Mouse (Mus musculus) embryonic facial prominence, embryonic 15.5 days (tissue): ENCODE data around the gene Bmp6. TPM values are rescaled to one million over a fixed set of nuclear protein-coding genes. Genes with fewer than 3 reads are reported as not detected.

Source experiments
- ATAC-seq: fragments of 200-750 bp; cut with Nextera tagmentation; 2 replicates; pipeline ENCODE4 v1.8.0; 2017; ENCODE audit warnings: low read depth, moderate TSS enrichment; ENCODE audit not compliant: insufficient number of reproducible peaks, low FRiP score, low TSS enrichment
- H3K27ac ChIP-seq: fragments of 300-500 bp; sonication (generic); replicated peaks from 2 replicates; pipeline ENCODE4 v1.5.1; 2015; ENCODE audit warnings: mild to moderate bottlenecking, inconsistent platforms
- H3K27me3 ChIP-seq: fragments of 300-500 bp; sonication (generic); 2 replicates; pipeline ENCODE4 v1.6.1; 2015; ENCODE audit warnings: inconsistent platforms
- H3K36me3 ChIP-seq: fragments of 300-500 bp; sonication (generic); 2 replicates; pipeline ENCODE4 v1.6.1; 2015; ENCODE audit warnings: mild to moderate bottlenecking, inconsistent platforms
- H3K4me1 ChIP-seq: fragments of 300-500 bp; sonication (generic); 2 replicates; pipeline ENCODE4 v1.6.1; 2015; ENCODE audit warnings: inconsistent platforms
- H3K4me2 ChIP-seq: fragments of 300-500 bp; sonication (generic); replicated peaks from 2 replicates; pipeline ENCODE4 v1.6.1; 2015; ENCODE audit warnings: mild to moderate bottlenecking, inconsistent platforms
- H3K4me3 ChIP-seq: fragments of 300-500 bp; sonication (generic); replicated peaks from 2 replicates; pipeline ENCODE4 v1.5.1; 2015; ENCODE audit warnings: mild to moderate bottlenecking, inconsistent platforms
- H3K9ac ChIP-seq: fragments of 300-500 bp; sonication (generic); 2 replicates; pipeline ENCODE4 v1.6.1; 2015; ENCODE audit warnings: inconsistent platforms
- H3K9me3 ChIP-seq: fragments of 300-500 bp; sonication (generic); replicated peaks from 2 replicates; pipeline ENCODE4 v1.6.1; 2016; ENCODE audit warnings: inconsistent platforms
- WGBS: fragments of 180-500 bp; shearing (Covaris S2); methylation state at CpG from one replicate; pipeline ENCODE4 v1.1.7; 2015; 5-methylcytosine and 5-hydroxymethylcytosine counted together
- polyA plus RNA-seq: library from polyadenylated mRNA; unstranded; fragments of >200 nt; fragmentation: Nextera tagmentation; extraction: Ambion mirVana; gene quantifications from 2 replicates; pipeline ENCODE4 v1.2.1, GENCODE M21; 2015

Gene Bmp6
- polyA plus RNA-seq, 1 experiment from 2014 or later: 5.2 TPM

DNA sequence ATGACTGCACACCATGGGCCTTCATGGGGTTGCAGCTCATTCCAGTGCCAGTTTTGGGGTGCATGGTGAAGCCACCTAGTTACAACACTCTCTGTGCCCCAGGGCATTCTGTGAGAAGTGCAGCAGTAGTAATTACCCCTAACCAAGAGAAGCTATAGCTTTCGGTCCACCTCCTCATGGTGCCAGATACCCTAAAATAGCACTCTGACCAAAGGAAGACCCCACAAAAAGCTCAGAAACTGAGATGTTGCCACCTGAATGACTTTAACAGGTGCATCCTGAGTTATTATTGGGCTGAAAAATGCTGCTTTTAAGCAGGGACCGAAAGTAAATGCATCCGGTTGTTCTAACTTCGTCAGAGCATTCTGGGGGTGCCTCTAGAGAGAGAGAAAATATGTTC is 186.6 kb downstream of the Bmp6 start:
- Histone ChIP-seq H3K4me2 (no peak overlapping the region), H3K4me3 (no peak overlapping the region), H3K27me3 (no peaks in the 10 kb centered on the region), H3K27ac (no peak overlapping the region), H3K4me1 (peaks cover 21% of the 10 kb centered on the region), H3K36me3 (no peaks in the 10 kb centered on the region), H3K9ac (no peak overlapping the region), H3K9me3 (no peaks in the 10 kb centered on the region)
- ATAC-seq: no peak
- WGBS: 83% methylated on average over 4 of the region's 4 CpGs

DNA sequence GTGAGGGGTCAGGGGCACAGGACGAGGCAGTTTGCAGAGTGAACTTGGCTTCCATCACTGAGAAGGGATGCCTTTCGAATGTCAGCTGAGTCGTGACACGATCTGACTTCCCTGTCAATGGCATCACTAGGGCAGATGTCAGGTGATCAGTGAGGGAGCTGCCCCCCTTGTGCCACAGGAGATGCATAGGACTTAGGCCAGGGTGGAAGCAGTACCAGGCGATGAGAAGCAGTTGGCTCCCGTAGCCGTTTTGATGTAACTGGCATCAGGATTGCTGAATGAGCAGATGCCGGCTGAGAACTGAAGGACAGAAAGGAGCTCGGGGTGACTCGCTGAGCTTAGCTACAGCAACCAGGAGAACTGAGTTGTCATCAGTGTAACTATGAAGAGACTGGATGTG is 188.6 kb downstream of the Bmp6 start:
- WGBS: 78% methylated on average over 10 of the region's 10 CpGs
- no peaks in the 10 kb centered on the region for H3K36me3 ChIP-seq
- H3K4me2 ChIP-seq: no peak overlapping the region
- no peak for ATAC-seq
- H3K4me1 ChIP-seq: peaks cover 12% of the 10 kb centered on the region
- H3K27me3 ChIP-seq: no peaks in the 10 kb centered on the region
- H3K4me3 ChIP-seq: no peak overlapping the region
- no peaks in the 10 kb centered on the region for H3K9me3 ChIP-seq
- no peak overlapping the region for H3K9ac ChIP-seq
- no peak overlapping the region for H3K27ac ChIP-seq

DNA sequence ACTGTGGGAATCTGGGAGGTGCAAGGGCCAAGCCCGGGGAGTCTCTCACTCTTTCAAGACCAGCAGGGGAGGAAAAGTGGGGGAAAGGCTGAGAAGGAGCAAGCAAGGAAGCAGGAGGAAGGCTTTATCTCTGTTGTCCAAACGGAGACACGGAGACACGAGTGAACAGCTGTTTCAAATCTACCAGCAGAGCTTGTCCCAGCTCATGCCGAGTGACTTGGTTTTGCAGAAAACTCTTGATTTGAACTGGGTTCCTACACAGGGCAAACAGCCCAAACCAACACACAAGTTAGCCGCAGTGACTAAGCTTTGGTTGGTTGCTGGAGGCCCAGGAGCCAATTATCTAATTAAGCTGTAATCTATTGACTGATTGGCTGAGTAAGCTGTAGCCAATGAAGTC is 189.1 kb downstream of the Bmp6 start:
- Histone ChIP-seq H3K27me3 (no peaks in the 10 kb centered on the region; the same call in 1 of the 2 replicates), H3K4me2 (no peak overlapping the region), H3K9me3 (no peaks in the 10 kb centered on the region), H3K9ac (no peak overlapping the region), H3K36me3 (no peaks in the 10 kb centered on the region), H3K4me1 (peaks cover 6% of the 10 kb centered on the region), H3K4me3 (no peak overlapping the region), H3K27ac (no peak overlapping the region)
- no peak for ATAC-seq
- 21% methylated on average over 6 of the region's 6 CpGs for WGBS

DNA sequence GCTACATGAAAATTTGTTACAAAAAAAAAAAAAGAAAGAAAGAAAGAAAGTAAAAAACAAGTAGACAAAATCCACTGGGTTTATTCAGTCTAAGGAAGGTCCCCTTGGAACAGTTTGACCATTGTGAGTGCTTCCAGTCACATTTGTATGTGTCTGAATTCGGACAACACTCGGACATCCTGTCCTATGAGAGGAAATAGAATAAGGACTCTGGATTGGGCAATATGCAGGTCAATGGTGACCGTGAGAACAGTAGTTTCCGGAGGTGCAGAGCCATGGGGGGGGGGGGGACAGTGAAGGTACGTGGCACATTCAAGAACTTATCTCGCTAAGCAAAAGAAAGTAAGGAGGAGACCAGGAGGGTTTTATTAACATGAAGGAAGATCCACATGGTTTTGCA is 189.8 kb downstream of the Bmp6 start:
- H3K4me1 ChIP-seq: peaks cover 5% of the 10 kb centered on the region; the same call in 1 of the 2 replicates
- H3K9me3 ChIP-seq: no peaks in the 10 kb centered on the region
- no peak overlapping the region for H3K9ac ChIP-seq
- ATAC-seq: no peak
- no peak overlapping the region for H3K27ac ChIP-seq
- no peak overlapping the region for H3K4me3 ChIP-seq
- WGBS: 84% methylated on average over 6 of the region's 6 CpGs
- no peak overlapping the region for H3K4me2 ChIP-seq
- H3K27me3 ChIP-seq: no peaks in the 10 kb centered on the region; the same call in 1 of the 2 replicates
- no peaks in the 10 kb centered on the region for H3K36me3 ChIP-seq

DNA sequence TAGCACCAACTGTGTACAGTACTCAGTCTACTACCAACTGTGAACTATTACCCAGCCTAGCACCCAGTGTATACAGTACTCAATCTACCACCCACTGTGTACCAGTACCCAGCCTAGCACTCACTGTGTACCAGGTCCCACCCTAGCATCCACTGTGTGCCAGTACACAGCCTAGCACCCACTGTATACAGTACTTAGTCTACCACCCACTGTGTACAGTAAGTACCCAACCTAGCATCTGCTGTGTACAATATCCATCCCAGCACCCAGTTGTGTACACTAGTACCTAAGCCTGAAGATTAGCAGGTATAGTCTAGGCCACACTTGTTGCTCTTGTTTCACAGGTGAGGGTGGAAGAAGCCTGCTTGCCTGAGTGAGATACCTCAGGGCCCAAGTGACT is 192.6 kb downstream of the Bmp6 start:
- no peak overlapping the region for H3K4me3 ChIP-seq
- H3K9me3 ChIP-seq: no peaks in the 10 kb centered on the region
- H3K4me1 ChIP-seq: peaks cover 5% of the 10 kb centered on the region; the same call in 1 of the 2 replicates
- no peak for ATAC-seq
- no peak overlapping the region for H3K9ac ChIP-seq
- H3K27ac ChIP-seq: no peak overlapping the region
- H3K27me3 ChIP-seq: no peaks in the 10 kb centered on the region; the same call in 1 of the 2 replicates
- H3K4me2 ChIP-seq: no peak overlapping the region
- no peaks in the 10 kb centered on the region for H3K36me3 ChIP-seq

DNA sequence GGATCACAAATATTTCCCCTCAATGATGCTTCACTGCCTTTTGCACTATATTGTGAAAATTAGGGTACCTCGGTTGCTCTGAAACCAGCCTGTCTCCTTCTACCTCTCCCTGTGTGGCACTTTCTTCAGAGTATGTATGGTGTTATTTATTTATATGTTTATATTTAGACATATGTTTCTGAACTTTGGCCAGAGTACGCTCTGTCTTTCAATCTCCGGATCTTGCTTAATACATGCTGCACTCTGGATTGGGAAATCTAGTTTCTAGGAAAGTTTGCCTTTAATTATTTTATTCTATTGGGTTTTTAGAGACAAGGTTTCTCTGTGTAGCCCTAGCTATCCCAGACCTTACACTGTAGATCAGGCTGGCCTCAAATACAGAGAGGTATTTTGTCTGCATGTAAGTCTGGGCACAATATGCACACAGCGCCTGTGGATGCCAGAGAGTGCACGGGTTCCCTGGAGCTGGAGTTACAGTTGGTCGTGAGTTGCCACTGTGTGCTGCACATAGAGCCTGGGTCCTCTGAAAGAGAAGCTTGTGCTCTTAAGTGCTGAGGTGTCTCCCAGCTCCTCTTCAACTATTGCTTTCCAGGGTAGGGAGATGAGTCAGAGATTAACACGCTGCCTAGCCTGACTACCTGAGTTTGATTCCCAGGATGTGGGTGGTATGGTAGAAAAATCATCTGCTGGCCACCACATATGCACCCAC is 194.4 kb downstream of the Bmp6 start:
- ATAC-seq: no peak
- no peak overlapping the region for H3K4me3 ChIP-seq
- no peaks in the 10 kb centered on the region for H3K36me3 ChIP-seq
- H3K4me1 ChIP-seq: no peaks in the 10 kb centered on the region
- H3K9ac ChIP-seq: no peak overlapping the region
- WGBS: 78% methylated on average over 7 of the region's 7 CpGs
- no peaks in the 10 kb centered on the region for H3K9me3 ChIP-seq
- H3K27me3 ChIP-seq: no peaks in the 10 kb centered on the region; the same call in 1 of the 2 replicates
- no peak overlapping the region for H3K27ac ChIP-seq
- H3K4me2 ChIP-seq: no peak overlapping the region

DNA sequence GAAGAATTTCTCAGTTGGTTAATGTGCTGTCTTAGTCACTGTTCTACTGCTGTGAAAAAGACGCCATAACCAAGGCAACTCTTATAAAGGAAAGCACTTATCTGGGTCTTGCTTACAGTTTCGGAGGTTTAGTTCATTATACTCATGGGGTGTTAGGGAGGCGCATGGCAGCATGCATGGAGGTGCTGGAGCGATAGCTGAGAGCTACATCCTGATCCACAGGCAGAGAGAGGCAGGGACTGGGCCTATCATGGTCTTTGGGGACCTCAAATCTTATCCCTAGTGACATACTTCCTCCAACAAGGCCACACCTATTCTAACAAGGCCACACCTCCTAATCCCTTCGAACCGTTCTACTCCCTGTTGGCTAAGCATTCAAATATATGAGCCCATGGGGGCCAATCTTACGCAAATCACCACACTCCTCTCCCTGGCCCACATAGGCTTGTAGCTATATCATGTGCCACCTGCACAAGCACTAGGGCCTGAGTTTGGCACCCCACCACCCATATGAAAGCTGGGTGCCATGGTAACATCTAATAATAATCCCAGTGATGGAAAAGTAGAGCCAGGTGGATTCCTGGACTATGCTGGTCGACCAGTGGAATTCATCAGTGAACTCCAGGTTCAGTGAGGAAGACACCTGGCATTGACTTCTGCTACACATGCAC is 198.7 kb downstream of the Bmp6 start:
- H3K27me3 ChIP-seq: no peaks in the 10 kb centered on the region; the same call in 1 of the 2 replicates
- H3K4me2 ChIP-seq: no peak overlapping the region
- no peak overlapping the region for H3K27ac ChIP-seq
- no peaks in the 10 kb centered on the region for H3K9me3 ChIP-seq
- H3K36me3 ChIP-seq: no peaks in the 10 kb centered on the region
- ATAC-seq: no peak
- H3K4me3 ChIP-seq: no peak overlapping the region
- no peak overlapping the region for H3K9ac ChIP-seq
- H3K4me1 ChIP-seq: no peaks in the 10 kb centered on the region
- 88% methylated on average over 8 of the region's 8 CpGs for WGBS

DNA sequence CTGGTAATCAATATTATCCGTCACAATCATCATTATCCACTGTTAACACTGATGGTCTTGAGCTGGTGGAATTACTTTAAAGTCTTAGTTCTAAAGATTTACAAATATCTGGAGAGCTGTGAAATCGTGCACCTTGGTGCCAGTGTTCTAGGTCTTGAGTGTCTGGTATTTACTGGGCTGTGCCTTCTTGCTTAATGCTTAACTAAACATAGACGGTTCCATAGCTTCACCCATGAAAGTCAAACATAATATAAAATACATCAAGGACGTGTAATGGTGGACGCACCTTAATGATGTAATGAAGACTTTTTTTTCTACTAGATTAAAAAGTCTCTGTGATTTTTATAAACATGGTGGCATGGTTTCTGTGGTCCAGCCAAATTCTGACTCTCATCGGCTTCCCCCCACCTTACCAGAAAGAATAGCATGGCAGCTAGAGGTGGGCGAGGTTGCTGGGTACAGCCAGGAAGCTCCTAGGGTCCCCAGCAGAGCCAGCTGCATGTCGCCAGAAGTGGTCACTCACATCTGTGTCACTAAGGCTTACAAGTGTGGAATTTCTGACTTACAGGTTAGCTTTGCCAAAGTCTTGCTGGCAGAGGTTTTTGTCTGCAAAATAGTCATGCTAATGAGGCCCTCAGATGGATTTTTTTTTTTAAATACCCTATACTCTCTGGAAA is 200.0 kb downstream of the Bmp6 start:
- Histone ChIP-seq H3K9ac (no peak overlapping the region), H3K9me3 (no peaks in the 10 kb centered on the region), H3K4me3 (no peak overlapping the region), H3K27me3 (no peaks in the 10 kb centered on the region), H3K4me1 (no peaks in the 10 kb centered on the region), H3K36me3 (no peaks in the 10 kb centered on the region), H3K4me2 (no peak overlapping the region), H3K27ac (no peak overlapping the region)
- no peak for ATAC-seq
- WGBS: 79% methylated on average over 8 of the region's 8 CpGs

DNA sequence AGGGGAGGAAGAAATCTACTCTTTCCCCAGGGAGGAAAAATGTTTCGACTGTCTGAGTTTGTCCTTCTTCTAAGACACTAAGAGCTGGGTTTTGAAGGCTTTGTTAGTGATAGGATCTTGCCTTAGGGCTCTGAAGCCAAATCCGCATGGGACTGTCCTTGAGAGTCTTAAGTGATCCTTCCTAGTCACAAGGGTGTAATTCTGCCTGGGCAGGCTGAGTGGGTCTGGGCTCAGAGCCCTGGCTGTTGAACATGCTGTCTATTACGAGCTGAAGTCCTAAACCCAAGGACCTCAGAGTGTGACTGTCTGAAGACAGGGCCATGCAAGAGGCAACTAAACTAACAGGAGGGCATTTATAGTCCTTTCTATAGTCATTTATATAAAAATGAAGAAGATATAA is 200.6 kb downstream of the Bmp6 start:
- H3K9ac ChIP-seq: no peak overlapping the region
- H3K36me3 ChIP-seq: no peaks in the 10 kb centered on the region
- no peak for ATAC-seq
- no peaks in the 10 kb centered on the region for H3K27me3 ChIP-seq
- no peak overlapping the region for H3K27ac ChIP-seq
- no peaks in the 10 kb centered on the region for H3K9me3 ChIP-seq
- no peaks in the 10 kb centered on the region for H3K4me1 ChIP-seq
- no peak overlapping the region for H3K4me2 ChIP-seq
- H3K4me3 ChIP-seq: no peak overlapping the region
- 33% methylated on average over 3 of the region's 3 CpGs for WGBS

DNA sequence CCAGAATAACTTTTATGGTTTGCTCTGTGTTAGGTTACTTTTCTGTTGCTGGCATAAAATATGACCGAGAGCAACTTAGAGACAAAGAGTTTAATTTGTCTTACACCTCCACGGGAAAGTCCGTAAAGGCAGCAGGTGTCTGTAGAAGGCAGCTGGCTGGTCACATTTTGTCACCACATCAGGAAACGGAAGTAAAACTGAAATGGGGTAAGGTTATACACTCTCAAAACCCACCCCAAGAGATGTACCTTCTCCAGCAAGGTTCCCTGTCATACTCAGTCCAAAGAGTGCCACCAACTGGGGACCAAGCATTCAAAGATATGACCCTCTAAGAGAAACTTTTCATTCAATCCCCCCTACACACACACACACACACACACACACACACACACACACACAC is 201.8 kb downstream of the Bmp6 start:
- H3K27me3 ChIP-seq: no peaks in the 10 kb centered on the region
- no peaks in the 10 kb centered on the region for H3K9me3 ChIP-seq
- no peak overlapping the region for H3K4me3 ChIP-seq
- 86% methylated on average over 4 of the region's 4 CpGs for WGBS
- no peak overlapping the region for H3K9ac ChIP-seq
- H3K27ac ChIP-seq: no peak overlapping the region
- ATAC-seq: no peak
- H3K4me2 ChIP-seq: no peak overlapping the region
- H3K4me1 ChIP-seq: no peaks in the 10 kb centered on the region
- H3K36me3 ChIP-seq: no peaks in the 10 kb centered on the region

DNA sequence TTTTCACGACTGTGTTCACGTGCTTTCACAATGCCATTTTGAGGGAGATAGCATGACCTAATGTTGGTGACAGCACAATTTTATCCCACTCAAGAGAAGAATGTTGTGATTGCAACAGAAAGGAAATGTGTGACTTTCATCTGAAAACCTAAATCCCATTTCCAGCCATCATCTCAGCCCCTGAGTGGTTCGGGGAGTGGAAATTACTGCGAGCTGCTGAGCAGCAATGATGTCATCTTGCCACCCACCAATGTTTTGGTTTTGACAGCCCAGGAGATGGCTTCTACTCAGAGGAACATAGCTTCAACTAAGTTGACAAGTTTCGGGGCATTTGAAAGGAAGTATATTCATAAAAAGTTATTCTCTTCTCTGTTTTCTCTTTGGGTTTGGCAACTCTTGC is 202.8 kb downstream of the Bmp6 start:
- Histone ChIP-seq H3K9ac (no peak overlapping the region), H3K36me3 (no peaks in the 10 kb centered on the region), H3K4me2 (no peak overlapping the region), H3K4me3 (no peak overlapping the region), H3K27ac (no peak overlapping the region), H3K27me3 (no peaks in the 10 kb centered on the region), H3K4me1 (no peaks in the 10 kb centered on the region), H3K9me3 (no peaks in the 10 kb centered on the region)
- ATAC-seq: no peak
- 80% methylated on average over 5 of the region's 5 CpGs for WGBS
